Mouse (Mus musculus) kidney, embryonic 16.5 days (tissue): ENCODE results near the gene Reep3. TPM values are rescaled to one million over a fixed set of nuclear protein-coding genes. Genes with fewer than 3 reads are reported as not detected.

Experiments
- ATAC-seq: fragments of 200-750 bp; cut with Nextera tagmentation; 2 replicates; pipeline ENCODE4 v1.8.0; 2017; ENCODE audit warnings: moderate TSS enrichment; ENCODE audit not compliant: low FRiP score, low TSS enrichment
- H3K27ac ChIP-seq: fragments of 300-500 bp; sonication (generic); 2 replicates; pipeline ENCODE4 v1.5.1; 2014; ENCODE audit warnings: low read length
- H3K27me3 ChIP-seq: fragments of 300-500 bp; sonication (generic); 2 replicates; pipeline ENCODE4 v1.6.1; 2014; ENCODE audit warnings: low read length, control low read depth, mixed read lengths; ENCODE audit not compliant: insufficient read depth
- H3K36me3 ChIP-seq: fragments of 300-500 bp; sonication (generic); 2 replicates; pipeline ENCODE4 v1.6.1; 2014; ENCODE audit warnings: low read length, control low read depth, mixed read lengths; ENCODE audit not compliant: insufficient read depth
- H3K4me1 ChIP-seq: fragments of 300-500 bp; sonication (generic); 2 replicates; pipeline ENCODE4 v1.6.1; 2014; ENCODE audit warnings: low read length, control low read depth, mixed read lengths; ENCODE audit not compliant: insufficient read depth
- H3K4me2 ChIP-seq: fragments of 300-500 bp; sonication (generic); replicated peaks from 2 replicates; pipeline ENCODE4 v1.6.1; 2014; ENCODE audit warnings: low read depth, low read length
- H3K4me3 ChIP-seq: fragments of 300-500 bp; sonication (generic); 2 replicates; pipeline ENCODE4 v1.5.1; 2014; ENCODE audit warnings: mild to moderate bottlenecking, low read length
- H3K9ac ChIP-seq: fragments of 300-500 bp; sonication (generic); replicated peaks from 2 replicates; pipeline ENCODE4 v1.6.1; 2014; ENCODE audit warnings: low read length
- H3K9me3 ChIP-seq: fragments of 300-500 bp; sonication (generic); 2 replicates; pipeline ENCODE4 v1.6.1; 2016; ENCODE audit warnings: low read length, control low read depth
- WGBS: fragments of 180-500 bp; shearing (Covaris S2); extraction: QIAGEN DNeasy Blood & Tissue Kit; methylation state at CpG from one replicate; pipeline ENCODE4 v1.1.7; 2014; 5-methylcytosine and 5-hydroxymethylcytosine counted together
- polyA plus RNA-seq: library from polyadenylated mRNA; unstranded; fragments of >200 nt; fragmentation: Nextera tagmentation; extraction: Ambion mirVana; gene quantifications from 2 replicates; pipeline ENCODE4 v1.2.1, GENCODE M21; 2015

Reep3 gene
- polyA plus RNA-seq, 1 experiment from 2014 or later = 41.6 TPM

GRCm38 (mm10) chr10:66974417-66974816 lies 122.3 kb downstream of the Reep3 start:
- Histone ChIP-seq H3K4me1 (0 out of 2 replicates have a peak, but pooled peaks cover 14% of the 10 kb centered on the region), H3K36me3 (no peaks in the 10 kb centered on the region), H3K27me3 (no peaks in the 10 kb centered on the region), H3K4me2 (no peak overlapping the region), H3K9me3 (no peaks in the 10 kb centered on the region), H3K4me3 (no peak overlapping the region), H3K27ac (no peak overlapping the region), H3K9ac (no peak overlapping the region)
- WGBS = 81% methylated on average over 4 of the region's 4 CpGs
- no peak for ATAC-seq

- no peaks in the 10 kb centered on the region for H3K36me3 ChIP-seq
- ATAC-seq = no peak
- WGBS = 74% methylated on average over 6 of the region's 6 CpGs
- no peak overlapping the region for H3K27ac ChIP-seq
- 0 out of 2 replicates have a peak, but pooled peaks cover 17% of the 10 kb centered on the region for H3K4me1 ChIP-seq
- no peak overlapping the region for H3K4me2 ChIP-seq
- no peaks in the 10 kb centered on the region for H3K9me3 ChIP-seq
- H3K4me3 ChIP-seq = no peak overlapping the region
- no peak overlapping the region for H3K9ac ChIP-seq
- H3K27me3 ChIP-seq = no peaks in the 10 kb centered on the region
Measured at GRCm38 (mm10) chr10:66973866-66974265, 122.9 kb downstream of the Reep3 start.

- no peaks in the 10 kb centered on the region for H3K9me3 ChIP-seq
- H3K27ac ChIP-seq = no peak overlapping the region
- H3K36me3 ChIP-seq = no peaks in the 10 kb centered on the region
- ATAC-seq = no peak
- no peak overlapping the region for H3K9ac ChIP-seq
- 44% methylated on average over 2 of the region's 2 CpGs for WGBS
- no peak overlapping the region for H3K4me2 ChIP-seq
- H3K27me3 ChIP-seq = no peaks in the 10 kb centered on the region
- H3K4me1 ChIP-seq = 0 out of 2 replicates have a peak, but pooled peaks cover 17% of the 10 kb centered on the region
- H3K4me3 ChIP-seq = no peak overlapping the region
Measured at GRCm38 (mm10) chr10:66973274-66973673, 123.5 kb downstream of the Reep3 start.

- Histone ChIP-seq H3K9me3 (no peaks in the 10 kb centered on the region), H3K27me3 (no peaks in the 10 kb centered on the region), H3K27ac (no peak overlapping the region), H3K4me3 (no peak overlapping the region), H3K9ac (no peak overlapping the region), H3K36me3 (no peaks in the 10 kb centered on the region), H3K4me2 (no peak overlapping the region), H3K4me1 (0 out of 2 replicates have a peak, but pooled peaks cover 11% of the 10 kb centered on the region)
- no peak for ATAC-seq
- WGBS = 90% methylated on average over 23 of the region's 23 CpGs
Measured at GRCm38 (mm10) chr10:66970336-66971115, 126.2 kb downstream of the Reep3 start.

GRCm38 (mm10) chr10:66969581-66969980 lies 127.2 kb downstream of the Reep3 start:
- no peak overlapping the region for H3K27ac ChIP-seq
- WGBS = 28% methylated on average over 2 of the region's 2 CpGs
- H3K36me3 ChIP-seq = no peaks in the 10 kb centered on the region
- no peaks in the 10 kb centered on the region for H3K9me3 ChIP-seq
- no peak overlapping the region for H3K4me3 ChIP-seq
- no peak; the same call in 1 of the 2 replicates for ATAC-seq
- no peak overlapping the region for H3K9ac ChIP-seq
- H3K27me3 ChIP-seq = no peaks in the 10 kb centered on the region
- H3K4me2 ChIP-seq = no peak overlapping the region
- 0 out of 2 replicates have a peak, but pooled peaks cover 11% of the 10 kb centered on the region for H3K4me1 ChIP-seq

GRCm38 (mm10) chr10:66969081-66969480 lies 127.7 kb downstream of the Reep3 start:
- WGBS = 71% methylated on average over 5 of the region's 5 CpGs
- Histone ChIP-seq H3K27ac (no peak overlapping the region), H3K9me3 (no peaks in the 10 kb centered on the region), H3K4me2 (no peak overlapping the region), H3K4me1 (0 out of 2 replicates have a peak, but pooled peaks cover 11% of the 10 kb centered on the region), H3K27me3 (no peaks in the 10 kb centered on the region), H3K9ac (no peak overlapping the region), H3K4me3 (no peak overlapping the region), H3K36me3 (no peaks in the 10 kb centered on the region)
- ATAC-seq = no peak

GRCm38 (mm10) chr10:66968541-66968940 lies 128.2 kb downstream of the Reep3 start:
- Histone ChIP-seq H3K9me3 (no peaks in the 10 kb centered on the region), H3K27me3 (no peaks in the 10 kb centered on the region), H3K4me3 (no peak overlapping the region), H3K9ac (no peak overlapping the region), H3K4me1 (0 out of 2 replicates have a peak, but pooled peaks cover 11% of the 10 kb centered on the region), H3K36me3 (no peaks in the 10 kb centered on the region), H3K27ac (no peak overlapping the region), H3K4me2 (no peak overlapping the region)
- WGBS = 52% methylated on average over 4 of the region's 4 CpGs
- peak; percentile 81 for ATAC-seq

GRCm38 (mm10) chr10:66966391-66967109 lies 130.2 kb downstream of the Reep3 start:
- H3K9ac ChIP-seq = no peak overlapping the region
- H3K4me2 ChIP-seq = no peak overlapping the region
- no peaks in the 10 kb centered on the region for H3K9me3 ChIP-seq
- 0 out of 2 replicates have a peak, but pooled peaks have one; percentile 24 for ATAC-seq
- H3K4me1 ChIP-seq = 0 out of 2 replicates have a peak, but pooled peaks cover 8% of the 10 kb centered on the region
- no peaks in the 10 kb centered on the region for H3K36me3 ChIP-seq
- WGBS = 61% methylated on average over 9 of the region's 9 CpGs
- H3K27me3 ChIP-seq = no peaks in the 10 kb centered on the region
- H3K4me3 ChIP-seq = no peak overlapping the region
- no peak overlapping the region for H3K27ac ChIP-seq

- Histone ChIP-seq H3K4me1 (0 out of 2 replicates have a peak, but pooled peaks cover 8% of the 10 kb centered on the region), H3K9ac (no peak overlapping the region), H3K27me3 (no peaks in the 10 kb centered on the region), H3K4me2 (no peak overlapping the region), H3K27ac (no peak overlapping the region), H3K36me3 (no peaks in the 10 kb centered on the region), H3K4me3 (no peak overlapping the region), H3K9me3 (no peaks in the 10 kb centered on the region)
- WGBS = 68% methylated on average over 8 of the region's 8 CpGs
- no peak for ATAC-seq
Measured at GRCm38 (mm10) chr10:66960136-66960535, 136.6 kb downstream of the Reep3 start.
